Mouse (Mus musculus) embryonic facial prominence, embryonic 11.5 days (tissue): ENCODE results near the gene Ddc. TPM values are rescaled to one million over a fixed set of nuclear protein-coding genes. Genes with fewer than 3 reads are reported as not detected.

Experiments used
- ATAC-seq: fragments of 200-750 bp; cut with Nextera tagmentation; replicated peaks from 2 replicates; pipeline ENCODE4 v1.8.0; 2017; ENCODE audit warnings: low read depth; ENCODE audit not compliant: insufficient number of reproducible peaks, low FRiP score, low TSS enrichment
- DNase-seq: peaks from one replicate; pipeline ENCODE4 v3.0.0-alpha.2; 2015; ENCODE audit warnings: low spot score
- H3K27ac ChIP-seq: fragments of 300-500 bp; sonication (generic); replicated peaks from 2 replicates; pipeline ENCODE4 v1.5.1; 2014; ENCODE audit warnings: mild to moderate bottlenecking, low read depth, low read length, control low read depth
- H3K27me3 ChIP-seq: fragments of 300-500 bp; sonication (generic); 2 replicates; pipeline ENCODE4 v1.6.1; 2014; ENCODE audit warnings: mild to moderate bottlenecking, low read length, moderate library complexity, mixed read lengths; ENCODE audit not compliant: control insufficient read depth, insufficient read depth
- H3K36me3 ChIP-seq: fragments of 300-500 bp; sonication (generic); replicated peaks from 2 replicates; pipeline ENCODE4 v1.6.1; 2014; ENCODE audit warnings: low read depth, mild to moderate bottlenecking, low read length, moderate library complexity, mixed read lengths; ENCODE audit not compliant: control insufficient read depth, insufficient read depth
- H3K4me1 ChIP-seq: fragments of 300-500 bp; sonication (generic); 2 replicates; pipeline ENCODE4 v1.6.1; 2014; ENCODE audit warnings: low read length, mixed read lengths; ENCODE audit not compliant: control insufficient read depth, insufficient read depth
- H3K4me2 ChIP-seq: fragments of 300-500 bp; sonication (generic); 2 replicates; pipeline ENCODE4 v1.6.1; 2014; ENCODE audit warnings: low read depth, mild to moderate bottlenecking, control low read depth, low read length, moderate library complexity
- H3K4me3 ChIP-seq: fragments of 300-500 bp; sonication (generic); 2 replicates; pipeline ENCODE4 v1.5.1; 2014; ENCODE audit warnings: low read depth, low read length, control low read depth
- H3K9ac ChIP-seq: fragments of 300-500 bp; sonication (generic); replicated peaks from 2 replicates; pipeline ENCODE4 v1.6.1; 2014; ENCODE audit warnings: mild to moderate bottlenecking, control low read depth, low read length
- H3K9me3 ChIP-seq: fragments of 300-500 bp; sonication (generic); replicated peaks from 2 replicates; pipeline ENCODE4 v1.6.1; 2016; ENCODE audit warnings: mild to moderate bottlenecking, low read length, inconsistent platforms, mixed read lengths; ENCODE audit not compliant: control insufficient read depth
- WGBS: fragments of 180-500 bp; shearing (Covaris S2); extraction: QIAGEN DNeasy Blood & Tissue Kit; methylation state at CpG from one replicate; pipeline ENCODE4 v1.1.7; 2014; 5-methylcytosine and 5-hydroxymethylcytosine counted together
- polyA plus RNA-seq: library from polyadenylated mRNA; unstranded; fragments of >200 nt; fragmentation: Nextera tagmentation; extraction: Ambion mirVana; gene quantifications from 2 replicates; pipeline ENCODE4 v1.2.1, GENCODE M21; 2014

The Ddc gene
- polyA plus RNA-seq, 1 experiment from 2014 or later, result 10.4 TPM

DNA sequence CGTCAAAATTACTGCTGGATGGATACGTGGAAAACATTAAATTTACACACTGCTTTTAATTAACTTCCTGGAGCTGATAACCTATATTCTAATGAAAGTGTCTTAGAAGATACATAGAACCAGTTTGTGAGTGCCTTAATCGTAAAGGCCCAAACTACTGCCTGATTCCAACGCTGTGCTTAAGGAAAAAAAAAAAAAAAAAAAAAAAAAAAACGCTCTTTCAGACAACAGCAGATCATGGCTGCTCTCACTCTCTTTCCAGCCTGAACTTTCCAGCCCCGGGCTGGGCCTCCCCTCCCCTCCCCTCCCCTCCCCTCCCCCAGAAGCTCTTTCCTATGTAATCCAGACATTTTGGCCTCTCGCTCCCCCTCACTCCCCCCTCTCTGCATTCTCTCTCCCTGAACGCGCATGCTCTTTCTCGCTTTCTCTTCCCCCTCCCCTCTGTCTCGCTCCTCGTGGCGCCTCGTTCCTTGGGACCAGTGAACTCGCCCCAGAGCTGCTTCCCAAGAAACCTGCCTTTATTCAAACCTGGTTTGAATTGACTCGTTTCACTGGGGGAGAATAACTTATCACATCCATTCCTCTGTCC lies 76.5 kb downstream of the Ddc start:
- H3K27me3 ChIP-seq, result no peaks in the 10 kb centered on the region
- peak overlapping the region; percentile 59 for H3K9ac ChIP-seq
- no peaks in the 10 kb centered on the region for H3K9me3 ChIP-seq
- ATAC-seq (peak; percentile 76), DNase-seq (peak; percentile 97)
- peaks cover 15% of the 10 kb centered on the region for H3K4me1 ChIP-seq
- H3K4me2 ChIP-seq, result no peak overlapping the region
- H3K27ac ChIP-seq, result peak overlapping the region; percentile 97
- H3K36me3 ChIP-seq, result no peaks in the 10 kb centered on the region
- no peak overlapping the region for H3K4me3 ChIP-seq
- 3% methylated on average over 16 of the region's 16 CpGs for WGBS

DNA sequence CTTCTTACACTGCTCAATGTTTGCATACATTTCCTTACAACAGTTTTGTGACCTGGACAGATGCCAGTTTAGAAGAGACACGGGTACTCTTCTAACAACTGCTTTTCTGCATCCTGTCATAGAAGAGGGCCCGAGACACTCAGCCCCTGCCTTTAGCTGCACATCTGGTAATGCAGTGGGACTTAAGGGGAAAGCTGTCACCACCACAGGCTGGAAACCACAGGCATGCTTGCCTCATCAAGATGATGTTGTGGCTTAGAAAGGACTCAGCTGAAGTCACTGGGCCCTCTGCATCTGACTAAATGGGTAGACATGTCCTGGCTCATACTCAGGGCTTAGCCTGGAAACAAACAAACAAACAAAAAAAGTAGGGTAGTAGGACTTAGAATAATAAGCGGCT lies 77.2 kb downstream of the Ddc start:
- peaks cover 15% of the 10 kb centered on the region for H3K4me1 ChIP-seq
- H3K4me3 ChIP-seq, result no peak overlapping the region
- H3K9me3 ChIP-seq, result no peaks in the 10 kb centered on the region
- no peaks in the 10 kb centered on the region for H3K27me3 ChIP-seq
- DNase-seq (no peak), ATAC-seq (no peak)
- no peak overlapping the region for H3K9ac ChIP-seq
- H3K4me2 ChIP-seq, result no peak overlapping the region
- peak overlapping the region; percentile 97 for H3K27ac ChIP-seq
- 50% methylated on average over 3 of the region's 3 CpGs for WGBS
- no peaks in the 10 kb centered on the region for H3K36me3 ChIP-seq

DNA sequence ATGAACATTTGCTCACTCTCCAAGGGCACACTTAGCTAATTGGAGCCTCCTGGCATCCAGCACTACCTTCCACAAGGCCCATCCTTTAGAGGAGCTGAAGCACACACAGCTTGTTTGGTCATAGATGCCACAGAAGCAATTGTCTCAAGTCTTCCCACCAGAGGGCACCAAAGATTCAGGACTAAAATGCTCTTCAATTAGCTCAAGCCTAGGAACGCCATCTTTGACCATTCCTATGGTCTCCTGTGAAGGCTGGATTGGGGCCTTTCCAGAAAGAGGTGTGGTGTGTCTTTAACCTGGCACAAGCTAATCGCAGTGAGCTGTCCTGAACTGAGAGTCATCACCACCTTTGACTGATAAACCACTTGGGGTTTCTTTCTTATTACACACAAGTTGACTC lies 77.7 kb downstream of the Ddc start:
- ATAC-seq, result peak; percentile 48
- DNase-seq, result peak; percentile 98
- 2% methylated on average over 2 of the region's 2 CpGs for WGBS
- no peak overlapping the region for H3K9ac ChIP-seq
- H3K4me3 ChIP-seq, result no peak overlapping the region
- no peaks in the 10 kb centered on the region for H3K27me3 ChIP-seq
- peak overlapping the region; percentile 97 for H3K27ac ChIP-seq
- H3K9me3 ChIP-seq, result no peaks in the 10 kb centered on the region
- peaks cover 15% of the 10 kb centered on the region for H3K4me1 ChIP-seq
- H3K36me3 ChIP-seq, result no peaks in the 10 kb centered on the region
- no peak overlapping the region for H3K4me2 ChIP-seq

DNA sequence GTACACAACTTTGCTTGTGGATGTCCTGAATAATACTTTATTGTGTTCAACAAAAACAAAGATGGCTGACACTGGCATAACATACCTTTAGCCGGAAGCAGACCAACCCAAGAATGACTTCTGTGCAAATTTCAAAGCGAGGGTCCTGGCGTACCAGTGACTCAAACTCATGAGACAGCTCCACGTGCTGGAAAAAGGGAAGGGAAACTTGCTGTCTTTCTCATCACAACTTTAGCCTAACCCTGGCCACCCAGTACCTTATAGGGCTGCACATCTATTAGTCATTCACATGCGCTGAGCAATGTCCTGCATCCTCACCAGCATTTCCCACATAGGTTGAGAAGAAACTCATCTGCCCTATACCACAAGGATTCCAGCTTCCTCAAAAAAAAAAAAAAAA lies 78.7 kb downstream of the Ddc start:
- no peak overlapping the region for H3K9ac ChIP-seq
- 93% methylated on average over 5 of the region's 5 CpGs for WGBS
- peaks cover 15% of the 10 kb centered on the region for H3K4me1 ChIP-seq
- H3K4me3 ChIP-seq, result no peak overlapping the region
- H3K4me2 ChIP-seq, result no peak overlapping the region
- H3K36me3 ChIP-seq, result no peaks in the 10 kb centered on the region
- DNase-seq (no peak), ATAC-seq (no peak)
- H3K9me3 ChIP-seq, result no peaks in the 10 kb centered on the region
- no peak overlapping the region for H3K27ac ChIP-seq
- no peaks in the 10 kb centered on the region for H3K27me3 ChIP-seq

DNA sequence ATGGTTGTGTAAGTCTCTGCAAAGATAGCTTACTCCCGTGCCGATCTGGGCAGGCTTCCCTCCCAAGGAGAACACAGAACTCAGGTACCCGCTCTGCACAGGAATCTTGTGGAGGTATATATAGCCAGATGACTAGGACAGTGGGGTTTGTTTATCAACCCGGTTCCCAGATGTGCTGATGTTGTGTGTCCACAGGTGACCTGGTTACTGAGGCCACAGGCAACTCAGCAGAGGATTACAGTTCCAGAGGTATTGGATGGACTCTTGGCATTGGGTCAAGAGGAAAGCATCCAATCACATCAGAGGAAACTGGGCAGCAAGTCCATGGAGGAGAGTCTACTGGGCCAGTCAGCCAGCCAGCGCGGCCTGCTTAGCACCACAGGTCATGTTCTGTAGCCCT lies 79.1 kb downstream of the Ddc start:
- H3K9me3 ChIP-seq, result no peaks in the 10 kb centered on the region
- no peaks in the 10 kb centered on the region for H3K36me3 ChIP-seq
- no peak overlapping the region for H3K4me3 ChIP-seq
- H3K27me3 ChIP-seq, result no peaks in the 10 kb centered on the region
- 87% methylated on average over 6 of the region's 6 CpGs for WGBS
- no peak for ATAC-seq
- no peak overlapping the region for H3K27ac ChIP-seq
- H3K4me2 ChIP-seq, result no peak overlapping the region
- no peak overlapping the region for H3K9ac ChIP-seq
- no peak for DNase-seq
- H3K4me1 ChIP-seq, result peaks cover 12% of the 10 kb centered on the region

DNA sequence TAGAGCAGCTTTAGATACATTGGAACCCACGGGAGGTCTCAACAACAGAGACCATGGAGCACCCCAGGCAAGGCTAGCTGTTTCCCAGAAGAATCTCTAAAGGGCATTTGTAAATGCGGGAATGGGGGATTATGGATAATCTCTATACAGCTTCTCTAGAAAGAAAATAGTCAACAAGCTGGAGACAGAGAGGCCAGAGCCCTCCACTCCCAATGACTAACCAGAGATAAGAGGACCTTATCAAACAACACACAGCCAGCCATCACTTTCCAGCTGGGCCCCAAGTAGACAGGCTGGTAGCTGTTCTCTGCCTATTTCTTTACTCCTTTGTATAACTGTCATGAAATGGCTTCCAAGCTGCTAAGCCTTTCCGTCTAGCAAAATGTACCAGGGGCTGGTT lies 82.2 kb downstream of the Ddc start:
- H3K9me3 ChIP-seq, result no peaks in the 10 kb centered on the region
- no peaks in the 10 kb centered on the region for H3K36me3 ChIP-seq
- no peak overlapping the region for H3K4me2 ChIP-seq
- 77% methylated on average over 3 of the region's 3 CpGs for WGBS
- no peak overlapping the region for H3K9ac ChIP-seq
- no peaks in the 10 kb centered on the region for H3K27me3 ChIP-seq
- H3K4me1 ChIP-seq, result no peaks in the 10 kb centered on the region; the same call in 1 of the 2 replicates
- no peak overlapping the region for H3K4me3 ChIP-seq
- H3K27ac ChIP-seq, result no peak overlapping the region
- ATAC-seq (no peak), DNase-seq (no peak)

DNA sequence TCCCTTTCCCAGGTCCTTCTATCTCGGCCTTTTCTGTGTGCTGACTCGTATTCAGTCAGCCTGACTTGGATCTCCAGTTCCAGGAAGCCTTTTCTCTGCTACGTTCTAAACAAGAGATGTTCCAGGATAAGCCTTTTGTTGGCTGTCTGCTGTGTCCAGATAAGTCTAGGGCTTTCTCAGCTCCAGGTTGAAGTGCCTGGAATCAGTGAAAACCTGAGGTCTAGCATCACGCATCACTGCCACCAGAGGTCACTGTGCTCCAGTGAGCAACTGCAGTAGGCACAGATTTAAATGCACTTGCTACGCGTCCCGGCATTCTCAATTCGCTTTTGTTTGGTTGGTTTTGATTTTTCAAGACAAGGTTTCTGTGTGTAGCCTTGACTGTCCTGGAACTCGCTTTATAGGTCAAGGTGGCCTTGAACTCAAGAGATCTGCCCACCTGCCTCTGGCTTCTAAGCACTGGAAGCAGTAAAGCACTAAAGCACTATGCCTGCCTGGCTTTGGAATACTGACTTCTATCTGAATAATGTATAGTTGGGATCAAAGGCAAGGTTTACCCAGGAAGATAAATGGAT lies 86.0 kb downstream of the Ddc start:
- Histone ChIP-seq H3K4me1 (no peaks in the 10 kb centered on the region), H3K9ac (0 out of 2 replicates have a peak overlapping the region, but pooled peaks have one; percentile 39), H3K4me3 (no peak overlapping the region), H3K4me2 (no peak overlapping the region), H3K36me3 (no peaks in the 10 kb centered on the region), H3K27me3 (no peaks in the 10 kb centered on the region), H3K9me3 (no peaks in the 10 kb centered on the region), H3K27ac (no peak overlapping the region)
- ATAC-seq (no peak), DNase-seq (peak; percentile 93)
- WGBS, result 24% methylated on average over 9 of the region's 9 CpGs

DNA sequence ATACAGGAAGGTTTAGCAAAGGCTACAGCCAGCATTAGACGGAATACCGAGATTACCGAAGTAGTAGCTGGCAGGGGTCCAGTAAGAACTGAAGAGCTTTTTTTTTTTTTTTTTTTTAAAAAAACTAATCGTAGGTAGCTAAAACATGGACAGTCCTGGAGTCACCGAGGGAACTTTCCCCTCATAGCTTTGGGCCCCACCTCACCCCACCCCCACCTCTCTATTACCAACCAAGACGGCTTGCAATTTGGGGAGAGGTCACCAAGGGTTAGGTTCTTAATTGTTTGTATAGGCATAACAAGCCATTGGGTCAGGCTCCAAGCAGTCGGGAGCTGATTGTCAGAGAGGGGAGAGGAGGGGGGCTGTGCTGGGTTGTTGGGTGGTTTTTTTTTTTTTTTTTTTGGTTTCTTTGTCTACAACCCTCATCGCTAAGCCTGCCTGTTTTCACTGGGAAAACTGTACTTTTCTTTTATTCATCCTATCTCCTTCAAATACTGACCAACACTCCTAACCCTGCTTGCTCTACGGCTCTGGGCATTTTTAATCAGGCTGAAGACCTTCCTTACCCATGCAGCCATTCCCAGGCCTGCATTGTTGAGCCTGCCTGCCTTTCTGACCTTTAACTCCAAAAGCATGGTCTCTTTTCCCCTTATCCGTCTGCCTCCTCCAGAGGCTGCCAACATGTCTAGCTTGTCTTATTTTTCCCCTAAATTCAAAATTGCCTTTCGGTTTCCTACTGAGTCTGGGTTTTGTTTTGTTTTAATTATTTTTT lies 88.4 kb downstream of the Ddc start:
- H3K4me1 ChIP-seq, result no peaks in the 10 kb centered on the region
- peak; percentile 82 for DNase-seq

More for the DNA sequence above, 88.4 kb downstream of the Ddc start:
- WGBS, result 2% methylated on average over 11 of the region's 11 CpGs
- Histone ChIP-seq H3K9me3 (no peaks in the 10 kb centered on the region), H3K9ac (peak overlapping the region; percentile 82), H3K4me2 (peak overlapping the region; percentile 67), H3K4me3 (peak overlapping the region; percentile 59), H3K36me3 (no peaks in the 10 kb centered on the region; the same call in 1 of the 2 replicates), H3K27ac (peak overlapping the region; percentile 98), H3K27me3 (no peaks in the 10 kb centered on the region)
- ATAC-seq, result peak; percentile 64
